Mouse (Mus musculus) activated CD4-positive, CD25-positive, alpha-beta regulatory T cell, adult 4 months (primary cell): ENCODE measurements at regions not wholly inside any gene's neighbourhood (a gene's known extent, or its start where the extent isn't known, plus 50 kb on each side); places are given as distances from the start of the nearest gene placed in this dataset.

Source experiments
- ATAC-seq: one replicate; pipeline ENCODE4 v1.8.0; 2017

DNA sequence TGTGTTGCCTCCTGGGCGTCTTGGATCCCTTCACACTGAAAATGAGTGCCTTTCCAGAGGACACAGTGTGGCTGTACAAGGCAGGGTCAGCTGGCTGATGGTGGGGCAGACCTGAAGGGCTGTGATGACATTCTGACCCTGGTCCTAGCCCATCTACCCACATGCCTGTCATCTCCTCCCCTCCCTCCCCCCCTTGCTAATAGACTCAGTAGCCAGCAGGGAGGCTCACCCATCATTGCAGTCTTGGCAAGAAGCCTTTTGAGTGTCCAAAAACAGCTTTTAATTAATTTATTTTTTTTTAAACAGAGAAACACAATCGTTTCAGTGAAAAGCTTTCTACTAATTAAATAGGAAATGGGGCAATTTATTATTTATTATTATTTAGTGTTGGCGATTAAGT, 67.0 kb upstream of the Ssx2ip start:
- ATAC-seq, result no peak

DNA sequence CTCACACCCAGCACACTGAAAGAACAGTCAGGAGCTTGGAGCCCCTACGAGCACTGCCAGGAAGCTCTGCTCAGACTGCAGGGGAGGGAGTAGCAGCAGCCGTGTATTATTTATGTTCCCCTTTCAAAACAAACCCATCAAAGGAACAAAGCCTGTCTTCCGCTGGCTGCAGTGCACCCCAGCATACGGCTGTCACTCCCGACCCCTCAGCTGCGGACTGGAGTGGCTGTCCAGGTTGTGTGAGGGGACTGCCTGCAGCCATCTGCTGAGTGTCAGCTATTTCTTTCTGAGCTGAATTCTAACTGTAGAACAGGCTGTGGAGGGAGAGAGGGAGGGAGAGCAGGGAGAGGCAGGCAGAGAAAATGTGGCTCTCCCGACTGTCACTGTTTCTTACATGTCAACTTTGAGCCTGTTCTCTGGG, 66.6 kb upstream of the Ssx2ip start:
- ATAC-seq, result no peak

- ATAC-seq, result no peak
Measured at GRCm38 (mm10) chr3:146338445-146338844, 66.0 kb upstream of the Ssx2ip start.

DNA sequence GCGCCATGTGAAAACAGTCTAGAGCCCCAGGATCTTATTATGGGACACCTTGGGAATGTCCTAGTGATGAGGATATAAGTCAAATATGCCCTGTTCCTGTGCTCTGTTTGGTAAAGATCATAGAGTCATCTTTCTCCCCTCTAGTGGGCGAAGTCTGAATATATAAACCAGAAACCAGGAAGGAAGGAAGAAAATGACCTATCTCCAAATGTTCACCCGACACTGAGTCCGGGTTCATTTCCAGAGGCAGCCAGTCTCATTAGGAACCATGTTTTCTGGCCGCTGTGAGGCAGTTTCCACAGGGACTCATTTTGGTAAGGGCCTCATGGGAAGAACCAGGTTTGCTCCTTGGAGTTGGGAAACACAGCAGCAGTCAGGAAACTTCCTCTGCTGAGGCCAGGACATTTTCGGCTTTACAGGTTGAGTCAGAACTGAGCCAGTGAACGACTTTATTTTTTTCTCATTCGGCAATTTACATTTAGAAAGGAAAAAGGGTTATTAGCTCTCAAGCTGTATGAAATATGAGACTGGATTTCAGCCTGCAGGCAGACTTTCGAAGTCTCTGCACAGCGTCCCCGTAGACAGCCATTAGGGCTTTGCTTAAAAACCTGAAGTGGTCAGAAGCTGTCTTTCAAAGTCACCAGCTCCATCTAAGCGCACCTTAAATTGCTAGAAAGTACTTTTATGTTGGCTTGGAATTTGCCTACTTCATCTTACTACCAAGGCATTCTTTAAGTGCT, 64.0 kb upstream of the Ssx2ip start:
- ATAC-seq, result no peak

- no peak for ATAC-seq
Measured at GRCm38 (mm10) chr3:146341652-146342340, 62.6 kb upstream of the Ssx2ip start.

- ATAC-seq, result no peak
Measured at GRCm38 (mm10) chr3:146342727-146343126, 61.7 kb upstream of the Ssx2ip start.

DNA sequence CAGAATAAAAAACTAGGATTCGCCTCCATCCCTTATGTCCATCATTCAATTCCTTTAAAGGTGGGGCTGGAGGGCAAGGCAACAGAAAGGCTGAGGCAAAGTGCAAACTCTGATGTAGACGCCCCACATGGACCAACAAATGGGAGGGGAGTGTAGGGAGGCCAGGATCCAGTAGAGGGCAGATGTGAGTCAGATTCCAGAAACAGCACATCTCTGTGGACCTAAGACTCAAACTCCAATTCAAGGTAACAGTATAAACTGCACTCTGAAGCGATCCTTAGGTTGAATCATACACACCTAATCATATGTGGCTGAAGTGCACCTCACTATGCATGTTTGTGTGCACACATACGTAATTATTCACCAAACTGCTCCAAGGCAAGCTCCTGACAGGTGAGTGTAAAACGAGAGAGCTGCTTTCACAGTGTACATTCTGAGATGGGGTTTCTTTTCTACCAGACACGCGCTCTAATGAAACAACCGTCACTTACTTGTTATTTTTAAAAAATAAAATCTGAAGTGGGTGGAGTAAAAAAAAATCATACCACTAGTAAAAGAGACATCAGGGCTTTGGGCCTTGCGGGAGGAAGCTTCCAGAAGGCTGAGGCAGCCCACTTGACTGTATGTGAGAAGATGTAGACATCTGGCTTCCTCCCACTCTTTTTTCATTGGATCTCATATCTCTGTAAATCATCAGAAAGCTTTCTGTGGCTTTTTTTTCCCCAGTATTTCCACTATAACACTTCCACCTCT, 60.6 kb upstream of the Ssx2ip start:
- ATAC-seq, result peak; percentile 63

- ATAC-seq, result no peak
Measured at GRCm38 (mm10) chr3:146344402-146345025, 59.9 kb upstream of the Ssx2ip start.

DNA sequence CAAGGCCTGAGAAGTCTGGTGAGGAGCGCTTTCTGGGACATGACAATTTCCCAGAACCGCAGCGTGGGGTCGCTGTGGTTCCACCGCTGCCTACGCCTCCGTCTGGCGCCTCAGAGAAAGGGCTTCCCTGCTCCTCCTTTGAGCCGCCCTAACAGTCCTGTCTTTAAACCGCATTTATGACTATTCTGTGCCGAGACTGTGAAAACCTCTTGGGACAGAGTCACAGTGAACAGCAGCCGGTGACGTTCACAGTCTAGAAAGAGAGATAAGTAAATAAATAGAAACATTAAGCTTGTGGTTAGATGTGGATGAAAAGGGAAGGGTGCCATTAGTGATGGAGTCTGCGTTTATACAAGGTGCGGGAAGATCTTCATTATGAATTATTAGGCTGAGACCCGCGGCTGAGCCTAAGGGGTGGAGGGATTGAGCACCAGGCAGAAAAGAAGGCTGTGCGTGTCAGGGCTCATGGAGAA, 59.1 kb upstream of the Ssx2ip start:
- peak; percentile 79 for ATAC-seq

GRCm38 (mm10) chr3:146345946-146346345, 58.5 kb upstream of the Ssx2ip start:
- no peak for ATAC-seq

DNA sequence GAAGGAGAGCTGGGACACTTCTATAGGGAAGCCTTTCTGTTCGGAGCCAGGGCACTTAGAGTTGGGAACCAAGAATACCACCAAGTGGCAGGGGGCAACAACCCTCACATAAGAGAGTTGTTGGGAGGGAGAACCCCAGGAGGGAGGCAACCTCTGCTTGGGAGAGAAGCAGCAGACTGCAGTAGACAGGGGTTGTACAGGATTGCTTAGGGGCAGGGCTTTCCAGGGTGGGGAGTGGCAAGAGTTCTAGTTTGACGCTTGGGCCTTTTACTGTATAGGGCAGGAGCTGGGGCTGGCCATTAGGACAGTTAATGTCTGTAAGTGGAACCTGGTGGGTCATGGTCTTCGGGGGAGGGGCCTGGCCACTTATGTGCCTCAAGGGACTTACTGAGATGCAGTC, 57.1 kb upstream of the Ssx2ip start:
- no peak for ATAC-seq

GRCm38 (mm10) chr3:146348921-146349320, 55.5 kb upstream of the Ssx2ip start:
- no peak for ATAC-seq

- no peak for ATAC-seq
Measured at GRCm38 (mm10) chr3:146349393-146349792, 55.0 kb upstream of the Ssx2ip start.

GRCm38 (mm10) chr3:146350126-146350525, 54.3 kb upstream of the Ssx2ip start:
- no peak for ATAC-seq

DNA sequence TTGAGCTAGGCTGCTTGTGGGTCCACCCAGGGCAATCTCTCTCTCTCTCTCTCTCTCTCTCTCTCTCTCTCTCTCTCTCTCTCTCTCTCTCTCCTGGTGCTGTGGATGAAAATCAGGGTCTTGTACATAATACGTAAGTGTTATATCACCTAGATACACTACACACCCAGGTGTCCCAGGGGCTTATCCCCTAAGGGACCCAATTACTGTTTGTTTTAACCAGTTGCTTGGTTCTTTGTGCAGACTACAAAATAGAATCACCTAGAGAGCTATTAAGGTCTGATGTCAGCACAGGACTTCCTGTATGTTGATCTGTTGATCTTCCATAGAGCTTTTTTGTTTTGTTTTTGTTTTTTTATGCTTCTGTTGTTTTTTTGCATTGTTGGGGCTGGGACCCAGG, 53.0 kb upstream of the Ssx2ip start:
- no peak for ATAC-seq

- peak; percentile 89 for ATAC-seq
Measured at GRCm38 (mm10) chr3:146352187-146352586, 52.3 kb upstream of the Ssx2ip start.

- no peak for ATAC-seq
Measured at GRCm38 (mm10) chr3:146353961-146354360, 50.5 kb upstream of the Ssx2ip start.
